Mouse (Mus musculus): Measurements from ENCODE around the gene Chpf. TPM values are rescaled to one million over a fixed set of nuclear protein-coding genes. Genes with fewer than 3 reads are reported as not detected.

Gene Chpf
- polyA plus RNA-seq, 1 experiment from 2014 or later = 24.6 TPM

- Histone ChIP-seq H3K4me3 (ENCODE audit: low read depth, low read length) (no peak overlapping the region), H3K36me3 (ENCODE audit: control insufficient read depth, insufficient read depth, low read length) (peaks cover 13% of the 10 kb centered on the region), H3K9ac (ENCODE audit: low read length) (no peak overlapping the region), H3K9me3 (ENCODE audit: control insufficient read depth, low read length) (no peaks in the 10 kb centered on the region), H3K27ac (replicated peaks) (no peak overlapping the region), H3K4me2 (replicated peaks; ENCODE audit: low read depth) (no peak overlapping the region), H3K4me1 (replicated peaks; ENCODE audit: control insufficient read depth, insufficient read depth) (0 out of 2 replicates have a peak, but pooled peaks cover 5% of the 10 kb centered on the region), H3K27me3 (ENCODE audit: control insufficient read depth, insufficient read depth, low read length) (peaks cover 2% of the 10 kb centered on the region; the same call in 1 of the 2 replicates)
- no peak for DNase-seq (ENCODE audit: low spot score)
- no peak for ATAC-seq (ENCODE audit: low FRiP score, low TSS enrichment)
- 54% methylated on average over 3 of the region's 3 CpGs for WGBS
- no peak for TF ChIP-seq EP300 (optimal IDR thresholded peaks at IDR 0.05)
Observed at GRCm38 (mm10) chr1:75444208-75444607, 34.9 kb downstream of the Chpf start.

GRCm38 (mm10) chr1:75443247-75444024, 35.7 kb downstream of the Chpf start:
- H3K9ac ChIP-seq (ENCODE audit: low read length) = no peak overlapping the region
- no peak for ATAC-seq (ENCODE audit: low FRiP score, low TSS enrichment)
- TF ChIP-seq EP300 (optimal IDR thresholded peaks at IDR 0.05) (no peak), CTCF (IDR thresholded peaks at IDR 0.05; ENCODE audit: low read depth) (no peak)
- 0 out of 2 replicates have a peak, but pooled peaks cover 5% of the 10 kb centered on the region for H3K4me1 ChIP-seq (replicated peaks; ENCODE audit: control insufficient read depth, insufficient read depth)
- no peak overlapping the region for H3K4me3 ChIP-seq (ENCODE audit: low read depth, low read length)
- H3K27ac ChIP-seq (replicated peaks) = no peak overlapping the region
- WGBS = 54% methylated on average over 13 of the region's 13 CpGs
- no peak for DNase-seq (ENCODE audit: low spot score)
- no peak overlapping the region for H3K4me2 ChIP-seq (replicated peaks; ENCODE audit: low read depth)
- H3K9me3 ChIP-seq (ENCODE audit: control insufficient read depth, low read length) = no peaks in the 10 kb centered on the region
- H3K36me3 ChIP-seq (ENCODE audit: control insufficient read depth, insufficient read depth, low read length) = peaks cover 13% of the 10 kb centered on the region
- peaks cover 2% of the 10 kb centered on the region; the same call in 1 of the 2 replicates for H3K27me3 ChIP-seq (ENCODE audit: control insufficient read depth, insufficient read depth, low read length)

GRCm38 (mm10) chr1:75442811-75443210, 36.3 kb downstream of the Chpf start:
- Histone ChIP-seq H3K27me3 (ENCODE audit: control insufficient read depth, insufficient read depth, low read length) (peaks cover 2% of the 10 kb centered on the region; the same call in 1 of the 2 replicates), H3K27ac (replicated peaks) (no peak overlapping the region), H3K9me3 (ENCODE audit: control insufficient read depth, low read length) (no peaks in the 10 kb centered on the region), H3K9ac (ENCODE audit: low read length) (no peak overlapping the region), H3K4me2 (replicated peaks; ENCODE audit: low read depth) (no peak overlapping the region), H3K4me1 (replicated peaks; ENCODE audit: control insufficient read depth, insufficient read depth) (0 out of 2 replicates have a peak, but pooled peaks cover 5% of the 10 kb centered on the region), H3K36me3 (ENCODE audit: control insufficient read depth, insufficient read depth, low read length) (peaks cover 13% of the 10 kb centered on the region), H3K4me3 (ENCODE audit: low read depth, low read length) (no peak overlapping the region)
- 58% methylated on average over 8 of the region's 8 CpGs for WGBS
- DNase-seq (ENCODE audit: low spot score) (no peak), ATAC-seq (ENCODE audit: low FRiP score, low TSS enrichment) (no peak)
- TF ChIP-seq CTCF (IDR thresholded peaks at IDR 0.05; ENCODE audit: low read depth) = no peak
- TF ChIP-seq EP300 (optimal IDR thresholded peaks at IDR 0.05) = no peak

- H3K4me3 ChIP-seq (ENCODE audit: low read depth, low read length) = no peak overlapping the region
- H3K9ac ChIP-seq (ENCODE audit: low read length) = no peak overlapping the region
- H3K36me3 ChIP-seq (ENCODE audit: control insufficient read depth, insufficient read depth, low read length) = peaks cover 13% of the 10 kb centered on the region
- no peak overlapping the region for H3K27ac ChIP-seq (replicated peaks)
- WGBS = 70% methylated on average over 9 of the region's 9 CpGs
- H3K4me1 ChIP-seq (replicated peaks; ENCODE audit: control insufficient read depth, insufficient read depth) = peaks cover 2% of the 10 kb centered on the region; the same call in 1 of the 2 replicates
- TF ChIP-seq EP300 (optimal IDR thresholded peaks at IDR 0.05) = no peak
- no peak for TF ChIP-seq CTCF (IDR thresholded peaks at IDR 0.05; ENCODE audit: low read depth)
- H3K27me3 ChIP-seq (ENCODE audit: control insufficient read depth, insufficient read depth, low read length) = peaks cover 2% of the 10 kb centered on the region; the same call in 1 of the 2 replicates
- no peak overlapping the region for H3K4me2 ChIP-seq (replicated peaks; ENCODE audit: low read depth)
- DNase-seq (ENCODE audit: low spot score) (no peak), ATAC-seq (ENCODE audit: low FRiP score, low TSS enrichment) (no peak)
- no peaks in the 10 kb centered on the region for H3K9me3 ChIP-seq (ENCODE audit: control insufficient read depth, low read length)
Observed at GRCm38 (mm10) chr1:75442171-75442570, 36.9 kb downstream of the Chpf start.

- H3K4me3 ChIP-seq (ENCODE audit: low read depth, low read length) = no peak overlapping the region
- ATAC-seq (ENCODE audit: low FRiP score, low TSS enrichment) = no peak
- DNase-seq (ENCODE audit: low spot score) = no peak
- peaks cover 13% of the 10 kb centered on the region for H3K36me3 ChIP-seq (ENCODE audit: control insufficient read depth, insufficient read depth, low read length)
- no peak overlapping the region for H3K4me2 ChIP-seq (replicated peaks; ENCODE audit: low read depth)
- no peak overlapping the region for H3K9ac ChIP-seq (ENCODE audit: low read length)
- no peak for TF ChIP-seq EP300 (optimal IDR thresholded peaks at IDR 0.05)
- WGBS = 92% methylated on average over 15 of the region's 15 CpGs
- no peaks in the 10 kb centered on the region for H3K27me3 ChIP-seq (ENCODE audit: control insufficient read depth, insufficient read depth, low read length)
- no peaks in the 10 kb centered on the region for H3K9me3 ChIP-seq (ENCODE audit: control insufficient read depth, low read length)
- H3K27ac ChIP-seq (replicated peaks) = no peak overlapping the region
- peaks cover 4% of the 10 kb centered on the region; the same call in 1 of the 2 replicates for H3K4me1 ChIP-seq (replicated peaks; ENCODE audit: control insufficient read depth, insufficient read depth)
Observed at GRCm38 (mm10) chr1:75441471-75441996, 37.6 kb downstream of the Chpf start.

- Histone ChIP-seq H3K9me3 (ENCODE audit: control insufficient read depth, low read length) (no peaks in the 10 kb centered on the region), H3K27ac (replicated peaks) (no peak overlapping the region), H3K4me2 (replicated peaks; ENCODE audit: low read depth) (no peak overlapping the region), H3K4me1 (replicated peaks; ENCODE audit: control insufficient read depth, insufficient read depth) (peaks cover 5% of the 10 kb centered on the region; the same call in 1 of the 2 replicates), H3K4me3 (ENCODE audit: low read depth, low read length) (no peak overlapping the region), H3K36me3 (ENCODE audit: control insufficient read depth, insufficient read depth, low read length) (peaks cover 13% of the 10 kb centered on the region), H3K27me3 (ENCODE audit: control insufficient read depth, insufficient read depth, low read length) (no peaks in the 10 kb centered on the region), H3K9ac (ENCODE audit: low read length) (no peak overlapping the region)
- WGBS = 89% methylated on average over 7 of the region's 7 CpGs
- DNase-seq (ENCODE audit: low spot score) = no peak
- no peak for ATAC-seq (ENCODE audit: low FRiP score, low TSS enrichment)
- TF ChIP-seq EP300 (optimal IDR thresholded peaks at IDR 0.05) = no peak
- no peak for TF ChIP-seq CTCF (IDR thresholded peaks at IDR 0.05; ENCODE audit: low read depth)
Observed at GRCm38 (mm10) chr1:75440661-75441060, 38.4 kb downstream of the Chpf start.

All from stomach, postnatal 0 days (tissue).